Mouse (Mus musculus) spleen, adult 2 months (tissue): ENCODE data around the gene Fshr. TPM values are rescaled to one million over a fixed set of nuclear protein-coding genes. Genes with fewer than 3 reads are reported as not detected.
A peak's percentile ranks its signal among the peaks of the same experiment; 100 is the strongest.

Experiments
- DNase-seq, 2 experiments: peaks; one replicate each; pipeline versions ENCODE4 v3.0.0 to v3.0.0-alpha.2; 2012 to 2021; ENCODE audit warnings: low spot score in 2 of 2, low read depth in 1 of 2
- H3K27ac ChIP-seq: fragments of 200-500 bp; 2 replicates; pipeline ENCODE4 v1.5.1; 2012; ENCODE audit warnings: low read length, inconsistent platforms; ENCODE audit not compliant: insufficient read depth
- H3K27me3 ChIP-seq: fragments of 200-500 bp; 2 replicates; pipeline ENCODE4 v1.6.1; 2012; ENCODE audit warnings: mild to moderate bottlenecking, moderate library complexity, low read length, inconsistent platforms; ENCODE audit not compliant: control insufficient read depth, insufficient read depth
- H3K36me3 ChIP-seq: fragments of 200-500 bp; 2 replicates; pipeline ENCODE4 v1.6.1; 2012; ENCODE audit warnings: mild to moderate bottlenecking, low read length, inconsistent platforms; ENCODE audit not compliant: control insufficient read depth, insufficient read depth
- H3K4me1 ChIP-seq: fragments of 200-500 bp; 2 replicates; pipeline ENCODE4 v1.6.1; 2011; ENCODE audit warnings: inconsistent platforms; ENCODE audit not compliant: control insufficient read depth, insufficient read depth, insufficient read length
- H3K4me3 ChIP-seq: fragments of 200-500 bp; 2 replicates; pipeline ENCODE4 v1.5.1; 2011; ENCODE audit warnings: mild to moderate bottlenecking, inconsistent platforms; ENCODE audit not compliant: insufficient read depth, insufficient read length; ENCODE audit errors: extremely low read depth
- CTCF ChIP-seq: fragments of 200-500 bp; IDR thresholded peaks from 2 replicates; pipeline ENCODE4 v1.5.1; 2011; ENCODE audit warnings: mild to moderate bottlenecking, inconsistent platforms; ENCODE audit not compliant: insufficient read depth, insufficient read length, insufficient replicate concordance; ENCODE audit errors: extremely low read depth
- POLR2A ChIP-seq: fragments of 200-500 bp; IDR thresholded peaks from 2 replicates; pipeline ENCODE4 v1.6.1; 2011; ENCODE audit warnings: low read depth, low read length, inconsistent platforms
- WGBS: fragments of 180-500 bp; shearing (Covaris S2); methylation state at CpG from one replicate; pipeline ENCODE4 v1.1.7; 2018; 5-methylcytosine and 5-hydroxymethylcytosine counted together
- polyA plus RNA-seq: library from polyadenylated mRNA; depleted of rRNA; stranded (reverse); fragments of >200 nt; gene quantifications from 2 replicates; pipeline ENCODE4 v1.2.3, GENCODE M21; 2012

The Fshr gene
- polyA plus RNA-seq, 1 experiment, result not detected

DNA sequence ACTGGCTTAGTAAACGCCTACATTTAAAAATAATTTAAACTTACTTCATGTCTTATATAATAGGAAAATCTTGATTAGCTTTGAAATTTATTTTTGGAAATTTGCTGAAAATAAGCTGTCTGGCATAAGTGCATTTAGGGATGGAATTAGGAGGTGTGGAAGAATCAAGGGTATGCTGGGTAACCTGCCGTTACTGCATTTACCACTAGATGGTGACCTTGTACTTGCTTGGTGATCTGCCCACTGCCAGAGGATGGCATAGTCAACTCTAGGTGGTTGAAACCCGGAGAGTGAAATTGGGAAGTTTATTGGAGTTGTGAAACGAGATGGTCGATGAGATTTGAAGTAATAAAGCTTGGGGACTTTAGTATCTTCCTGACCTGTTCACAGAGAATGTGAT lies 246.5 kb downstream of the Fshr start:
- TF ChIP-seq CTCF (peak; percentile 10; the same call in 1 of the 2 replicates), POLR2A (no peak)
- H3K27me3 ChIP-seq, result no peaks in the 10 kb centered on the region
- no peak overlapping the region for H3K4me3 ChIP-seq
- no peaks in the 10 kb centered on the region for H3K4me1 ChIP-seq
- no peak overlapping the region for H3K27ac ChIP-seq
- 11% methylated on average over 5 of the region's 5 CpGs for WGBS
- no peaks in the 10 kb centered on the region for H3K36me3 ChIP-seq
- DNase-seq, result no peak

GRCm38 (mm10) chr17:88938153-88938681 lies 262.3 kb downstream of the Fshr start:
- 76% methylated on average over 4 of the region's 4 CpGs for WGBS
- TF ChIP-seq POLR2A (no peak), CTCF (no peak)
- no peak for DNase-seq
- no peaks in the 10 kb centered on the region for H3K36me3 ChIP-seq
- H3K27me3 ChIP-seq, result no peaks in the 10 kb centered on the region
- no peaks in the 10 kb centered on the region for H3K4me1 ChIP-seq
- no peak overlapping the region for H3K4me3 ChIP-seq
- no peak overlapping the region for H3K27ac ChIP-seq

DNA sequence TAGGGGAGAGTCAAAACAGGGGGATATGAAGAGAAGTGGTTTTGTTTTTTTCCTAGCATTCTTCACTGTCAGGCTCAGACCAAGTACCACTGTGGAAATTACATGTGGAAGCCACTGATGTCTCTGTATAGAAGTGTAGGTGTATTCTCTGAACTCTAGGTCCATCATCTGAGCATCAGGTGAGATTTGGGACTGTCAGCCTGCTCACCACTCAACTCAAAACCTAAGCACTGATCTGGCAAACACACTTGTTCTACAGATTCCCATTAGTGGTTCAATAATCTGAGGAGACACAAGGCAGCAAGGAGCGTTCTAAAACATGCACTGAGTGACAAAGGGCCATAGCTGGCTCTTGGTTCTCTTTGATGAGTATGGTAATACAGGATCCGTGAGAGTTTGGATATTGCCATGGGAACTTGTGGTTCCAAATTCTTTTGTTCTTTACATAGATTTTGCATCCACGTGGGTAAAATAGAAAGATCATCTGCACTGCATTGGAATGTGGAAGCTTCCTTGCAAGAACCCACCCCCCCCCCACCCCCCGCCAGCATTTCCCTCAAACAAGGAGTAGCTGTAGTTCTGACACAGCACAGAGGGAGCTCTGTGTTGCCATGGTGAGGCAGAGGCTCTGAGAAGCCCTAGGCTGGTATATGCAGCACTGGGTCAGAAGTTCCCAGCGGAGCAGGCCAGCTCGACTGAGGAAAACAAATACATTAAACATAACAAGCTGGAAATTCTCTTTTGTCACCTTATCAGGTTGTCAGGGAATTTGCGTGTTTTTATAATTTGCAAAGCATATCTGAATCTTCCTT lies 262.9 kb downstream of the Fshr start:
- no peak for TF ChIP-seq POLR2A
- TF ChIP-seq CTCF, result no peak
- Histone ChIP-seq H3K4me1 (no peaks in the 10 kb centered on the region), H3K36me3 (no peaks in the 10 kb centered on the region), H3K27ac (no peak overlapping the region), H3K4me3 (no peak overlapping the region), H3K27me3 (no peaks in the 10 kb centered on the region)
- 77% methylated on average over 7 of the region's 7 CpGs for WGBS
- DNase-seq, result no peak

DNA sequence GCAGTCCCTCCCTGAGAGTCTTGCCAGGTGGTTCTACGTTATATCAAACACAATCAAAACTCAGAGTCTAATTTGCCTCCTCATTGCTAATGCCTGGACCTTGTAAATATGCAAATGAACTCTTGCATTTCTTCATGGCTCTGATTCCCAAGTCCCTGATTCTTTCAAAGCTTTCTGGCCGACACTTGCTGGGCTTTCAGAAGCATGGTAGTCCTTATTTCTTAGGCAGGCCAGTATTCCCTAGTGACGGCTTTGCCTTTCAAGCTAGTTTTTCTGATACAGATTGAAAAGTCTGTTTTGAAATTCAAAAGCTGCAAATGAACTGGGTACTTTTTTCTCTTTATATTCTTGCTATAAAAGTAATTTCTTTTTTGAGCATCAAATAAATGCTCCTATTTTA lies 263.5 kb downstream of the Fshr start:
- no peaks in the 10 kb centered on the region for H3K36me3 ChIP-seq
- H3K27me3 ChIP-seq, result no peaks in the 10 kb centered on the region
- 87% methylated on average over 3 of the region's 3 CpGs for WGBS
- no peak overlapping the region for H3K27ac ChIP-seq
- TF ChIP-seq CTCF (no peak), POLR2A (no peak)
- H3K4me3 ChIP-seq, result no peak overlapping the region
- H3K4me1 ChIP-seq, result no peaks in the 10 kb centered on the region
- no peak for DNase-seq
